Comparison of ENCODE assay signal across 20 mouse cellular contexts in the genomic region with DNA sequence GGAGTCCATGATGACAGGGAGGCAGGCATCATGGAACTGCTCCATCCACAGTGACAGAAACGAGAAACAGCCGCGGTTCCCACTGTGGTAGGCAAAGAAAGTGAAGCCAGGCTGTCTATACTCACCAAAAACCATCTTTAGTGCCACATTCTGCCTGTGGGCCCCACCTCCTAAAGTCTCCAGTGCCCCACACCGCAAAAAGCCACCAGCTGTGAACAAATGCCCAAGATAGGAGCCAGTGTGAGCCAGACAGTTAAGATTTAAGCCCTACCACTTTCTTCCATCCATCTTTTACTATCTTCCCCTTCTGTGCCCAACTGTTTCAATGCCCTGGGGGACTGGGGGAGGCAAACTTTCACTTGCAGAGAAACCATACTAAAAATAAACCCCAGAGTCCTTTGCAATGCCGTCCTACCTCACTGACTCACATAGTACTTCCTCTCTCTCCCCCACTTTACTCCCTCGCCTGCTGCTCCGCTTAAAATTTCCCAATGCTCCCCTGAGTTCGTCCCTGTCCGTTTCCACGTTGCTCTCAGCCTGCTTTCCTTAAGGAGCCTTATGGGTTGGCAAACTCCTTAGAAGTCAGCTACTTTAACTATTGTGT.
A peak's percentile ranks its signal among the peaks of the same experiment; 100 is the strongest.
DNase-seq lines count a peak whose midpoint lies in the region; ATAC-seq lines count a peak whose summit lies in the region.
"Had no signal": no experiment of that assay in that cellular context is flagged by ENCODE, and none has a peak within 500 bp of the region (broad histone marks: within the 10 kb centered on the region; RNA-seq: fewer than 3 reads in every experiment).

No protein-coding gene starts in this region.

- no peaks in the 10 kb centered on the region for H3K9me3 ChIP-seq in heart, embryonic 14.5 days (ENCODE audit: control insufficient read depth, low read length)
- H3K9me3 ChIP-seq in megakaryocyte, embryonic 14.5 days = no peaks in the 10 kb centered on the region
- H3K9me3 ChIP-seq: embryonic facial prominence, embryonic 10.5 days; hindbrain, embryonic 12.5 days; kidney, embryonic 15.5 days; limb, embryonic 10.5 days; midbrain, embryonic 13.5 days had no signal

- ATAC-seq in heart, embryonic 14.5 days (ENCODE audit: insufficient number of reproducible peaks, insufficient read depth, low FRiP score, low read depth) = no peak
- ATAC-seq: forebrain, postnatal 0 days; midbrain, embryonic 13.5 days had no signal

- H3K4me1 ChIP-seq in heart, embryonic 14.5 days (ENCODE audit: control insufficient read depth in 2 of 2, insufficient read depth in 2 of 2, low read length in 2 of 2) = peaks cover 13 to 19% of the 10 kb centered on the region in 2 experiments
- peaks cover 8% of the 10 kb centered on the region for H3K4me1 ChIP-seq in megakaryocyte, embryonic 14.5 days
- H3K4me1 ChIP-seq: embryonic facial prominence, embryonic 10.5 days had no signal

- intact Hi-C loops in heart, postnatal 14 days (cut with DNase I) = no loop called here

- H3K27me3 ChIP-seq in heart, embryonic 14.5 days (ENCODE audit: control insufficient read depth, insufficient read depth, low read length) = no peaks in the 10 kb centered on the region
- peaks cover 5% of the 10 kb centered on the region for H3K27me3 ChIP-seq in megakaryocyte, embryonic 14.5 days (replicated peaks)
- H3K27me3 ChIP-seq: hindbrain, embryonic 12.5 days; kidney, embryonic 15.5 days; midbrain, embryonic 13.5 days had no signal

- no peak overlapping the region for H3K9ac ChIP-seq in heart, embryonic 14.5 days (ENCODE audit: low read length)
- H3K9ac ChIP-seq: forebrain, postnatal 0 days; hindbrain, embryonic 12.5 days; kidney, embryonic 15.5 days; liver, embryonic 14.5 days; midbrain, embryonic 13.5 days had no signal

- no peaks in the 10 kb centered on the region for H3K36me3 ChIP-seq in heart, embryonic 14.5 days (ENCODE audit: control insufficient read depth, insufficient read depth, low read length)
- H3K36me3 ChIP-seq in megakaryocyte, embryonic 14.5 days (replicated peaks; ENCODE audit: low read length) = no peaks in the 10 kb centered on the region
- H3K36me3 ChIP-seq: embryonic facial prominence, embryonic 10.5 days; hindbrain, embryonic 12.5 days; kidney, embryonic 15.5 days; limb, embryonic 10.5 days; midbrain, embryonic 13.5 days had no signal

- H3K4me3 ChIP-seq in heart, embryonic 14.5 days (ENCODE audit: control insufficient read depth in 1 of 2, insufficient read depth in 1 of 2, low read depth in 1 of 2, low read length in 2 of 2) = no peak overlapping the region
- peak overlapping the region; percentile 50 for H3K4me3 ChIP-seq in megakaryocyte, embryonic 14.5 days (replicated peaks)
- H3K4me3 ChIP-seq: embryonic facial prominence, embryonic 10.5 days; erythroblast, embryonic 14.5 days; hindbrain, embryonic 12.5 days; kidney, embryonic 15.5 days; limb, embryonic 10.5 days; midbrain, embryonic 13.5 days had no signal

- no peak overlapping the region for H3K4me2 ChIP-seq in heart, embryonic 14.5 days (ENCODE audit: low read length)
- H3K4me2 ChIP-seq: hindbrain, embryonic 12.5 days; kidney, embryonic 15.5 days; midbrain, embryonic 13.5 days had no signal

- peak overlapping the region; percentile 38 to 42; a peak in 2 of 4 replicates for H3K27ac ChIP-seq in heart, embryonic 14.5 days (replicated peaks in 1 of 2; ENCODE audit: control insufficient read depth in 1 of 2, insufficient read depth in 1 of 2, low read depth in 2 of 2, low read length in 2 of 2)
- H3K27ac ChIP-seq: embryonic facial prominence, embryonic 10.5 days; hindbrain, embryonic 12.5 days; kidney, embryonic 15.5 days; limb, embryonic 10.5 days; liver, embryonic 14.5 days; midbrain, embryonic 13.5 days had no signal

- no peak for DNase-seq in heart, postnatal 14 days
- peak; percentile 2 for DNase-seq in 416B (ENCODE audit: low read depth)
- DNase-seq in adipocyte (ENCODE audit: low spot score) = peak; percentile 13
- DNase-seq in adrenal gland, postnatal 10 days = no peak
- no peak for DNase-seq in thymus, adult 18-20 months
- DNase-seq in gastrocnemius, adult 18-20 months (ENCODE audit: low spot score) = no peak
- DNase-seq: adrenal gland, postnatal 36 days; cerebellum, adult 11 months; cerebellum, postnatal 25 days; forebrain, postnatal 0 days; lung, postnatal 14 days had no signal

- WGBS in heart, embryonic 14.5 days = 40% methylated on average over 10 of the region's 10 CpGs

Comparison
In these comparisons a context has a peak if more than half of its experiments do, and no peak if none do; other contexts are left out.
1. DNase-seq: peak in 416B (single experiment) and adipocyte (single experiment); none in heart, postnatal 14 days (0 of 2), adrenal gland, postnatal 10 days (single experiment), thymus, adult 18-20 months (0 of 2) and gastrocnemius, adult 18-20 months (single experiment).